Mouse (Mus musculus): ENCODE data around the gene Rps6ka5.

Rps6ka5 gene

DNA sequence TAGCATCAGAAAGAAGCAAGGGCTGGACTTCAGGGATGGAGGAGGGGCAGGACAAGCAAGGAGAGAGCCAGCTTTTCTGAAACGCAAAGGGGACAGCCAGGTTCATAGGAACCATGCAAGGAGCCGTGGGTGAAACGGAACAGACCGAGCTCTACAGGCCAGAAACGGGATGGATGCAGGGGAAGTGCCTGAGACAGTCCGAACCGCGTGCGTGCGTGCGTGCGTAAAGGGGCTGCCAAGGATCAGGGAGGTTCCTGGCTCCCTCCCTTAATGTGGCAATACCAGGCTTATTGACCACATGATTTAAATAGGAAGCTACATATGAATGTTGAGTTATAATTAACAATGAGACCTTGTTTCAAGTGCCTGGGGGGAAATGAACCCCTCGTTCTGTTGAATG lies 227.3 kb downstream of the Rps6ka5 start:
- no peak for DNase-seq (ENCODE audit: low spot score in 2 of 2)
